1 mouse cellular context compared by ENCODE assay signal in the genomic region with DNA sequence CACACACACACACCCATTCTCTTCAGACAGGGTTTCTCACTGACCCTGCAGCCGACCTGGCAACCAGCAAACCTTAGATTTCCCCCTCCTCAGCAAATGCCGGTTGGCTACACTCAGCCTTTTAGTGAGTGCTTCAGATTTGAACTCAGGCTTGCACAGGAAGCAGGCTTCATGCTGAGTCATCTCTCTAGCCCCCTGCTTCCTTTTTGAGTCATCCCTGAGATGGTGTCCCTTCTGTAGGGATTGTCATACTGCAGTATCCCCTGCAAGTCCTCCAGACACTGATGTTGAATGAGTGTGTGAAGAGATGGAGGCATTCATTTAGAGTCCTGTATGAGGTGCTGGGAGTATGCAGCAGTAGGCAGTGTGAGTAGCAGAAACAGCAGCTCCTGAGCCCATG.
A peak's percentile ranks its signal among the peaks of the same experiment; 100 is the strongest.
TF ChIP-seq lines count a peak whose summit lies in the region.

No protein-coding gene starts in this region.

TF ChIP-seq in CH12.LX, 34 proteins besides CTCF, POLR2A, EP300 and RAD21 (continued from another document):
- TF ChIP-seq TCF12 (IDR thresholded peaks at IDR 0.05; ENCODE audit: low read depth, low read length) = peak; percentile 92
- no peak for TF ChIP-seq USF2 (conservative IDR thresholded peaks at IDR 0.05; ENCODE audit: low read depth, low read length)
- TF ChIP-seq SMC3 (IDR thresholded peaks at IDR 0.05; ENCODE audit: low read depth, low read length) = no peak
- peak; percentile 94 for TF ChIP-seq ETS1 (conservative IDR thresholded peaks at IDR 0.05; ENCODE audit: low read depth, low read length)
- peak; percentile 100 for TF ChIP-seq IRF4 (IDR thresholded peaks at IDR 0.05; ENCODE audit: low read depth, low read length)
- TF ChIP-seq MAZ (IDR thresholded peaks at IDR 0.05; ENCODE audit: low read depth, low read length) = peak; percentile 92
- TF ChIP-seq JUND (conservative IDR thresholded peaks at IDR 0.05; ENCODE audit: low read depth, low read length) = peak; percentile 99
- TF ChIP-seq ELF1 (IDR thresholded peaks at IDR 0.05; ENCODE audit: low read depth, low read length) = peak; percentile 65
- peak; percentile 81 for TF ChIP-seq CHD1 (IDR thresholded peaks at IDR 0.05; ENCODE audit: low read depth, low read length)
- TF ChIP-seq POLR2AphosphoS2 (IDR thresholded peaks at IDR 0.05; ENCODE audit: low read depth, low read length) = no peak
- no peak; the same call in 1 of the 2 replicates for TF ChIP-seq E2F4 (IDR thresholded peaks at IDR 0.05; ENCODE audit: insufficient replicate concordance, low read depth, low read length)
- TF ChIP-seq HCFC1 (IDR thresholded peaks at IDR 0.05; ENCODE audit: low read depth, low read length) = peak; percentile 30; the same call in 1 of the 2 replicates
- peak; percentile 98 for TF ChIP-seq JUN (IDR thresholded peaks at IDR 0.05; ENCODE audit: insufficient read depth, low read depth, low read length)
- no peak for TF ChIP-seq ZC3H11A (IDR thresholded peaks at IDR 0.05; ENCODE audit: low read depth, low read length)
- 0 out of 2 replicates have a peak, but pooled peaks have one; percentile 51 for TF ChIP-seq KAT2A (IDR thresholded peaks at IDR 0.05; ENCODE audit: insufficient replicate concordance, low read length)
- no peak; the same call in 1 of the 2 replicates for TF ChIP-seq NRF1 (IDR thresholded peaks at IDR 0.05; ENCODE audit: low read depth, low read length)
